Mouse (Mus musculus) R1 (cell line): ENCODE measurements at regions not wholly inside any gene's neighbourhood (a gene's known extent, or its start where the extent isn't known, plus 50 kb on each side); places are given as distances from the start of the nearest gene placed in this dataset.

Source experiments
- DNase-seq: peaks from one replicate; pipeline ENCODE4 v3.0.0-alpha.2; 2018; ENCODE audit warnings: low read depth, low spot score

DNA sequence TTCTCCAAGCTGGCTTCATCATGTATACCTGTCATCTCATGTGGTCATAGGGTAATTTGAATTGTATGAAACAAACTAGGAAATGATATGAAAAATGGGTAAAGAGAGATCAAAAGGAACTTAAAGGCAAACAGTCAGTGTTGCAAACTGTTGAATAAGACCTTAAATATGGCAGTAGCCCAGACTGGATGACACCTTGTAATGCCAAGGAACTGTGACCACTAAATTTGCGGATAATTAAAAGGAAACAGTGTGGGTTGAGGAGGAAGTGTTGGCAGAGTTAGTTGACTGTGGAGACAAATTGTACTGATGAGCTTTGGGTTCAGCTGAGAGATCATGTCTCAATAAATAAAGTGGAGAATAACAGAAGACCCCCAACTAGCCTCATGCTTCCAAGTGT lies 147.3 kb upstream of the Rasa1 start:
- no peak for DNase-seq

DNA sequence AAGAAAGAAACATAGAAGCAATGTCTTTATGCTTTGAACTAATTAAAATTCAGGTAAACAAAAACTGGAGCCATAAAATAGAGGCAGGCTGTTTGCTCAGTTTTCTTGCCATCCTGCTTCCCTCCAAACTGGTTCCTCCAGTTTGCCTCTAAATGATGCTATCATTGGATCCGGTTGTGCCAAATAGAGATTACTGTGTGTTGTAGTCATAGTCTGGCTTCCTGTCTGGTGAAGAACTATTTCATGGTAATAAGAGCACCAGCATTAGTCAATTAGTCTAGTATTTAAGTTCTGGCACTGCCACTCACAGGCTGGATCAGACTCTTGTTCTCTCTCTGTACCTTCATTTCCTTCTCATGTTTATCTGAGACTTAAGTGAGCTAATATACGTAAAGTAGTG lies 141.9 kb upstream of the Rasa1 start:
- no peak for DNase-seq

DNA sequence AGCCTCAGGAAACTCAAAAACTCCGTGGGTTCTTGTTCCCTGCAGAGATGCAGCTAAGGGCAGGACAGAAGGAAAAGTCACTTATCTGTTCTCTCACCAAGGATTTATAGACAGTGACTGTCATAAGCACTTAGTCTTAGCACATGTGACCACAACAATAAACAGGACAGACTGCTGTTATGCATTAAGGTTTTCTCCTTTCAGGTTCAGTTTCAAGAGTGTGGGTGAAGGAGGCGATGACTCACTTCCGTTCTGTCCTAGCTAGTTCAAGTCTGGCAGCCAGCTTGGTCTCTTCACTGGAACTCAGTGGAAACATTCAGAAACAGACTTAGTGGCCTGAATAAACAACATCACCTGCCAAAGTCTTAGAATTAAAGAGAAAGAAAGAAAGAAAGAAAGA lies 141.1 kb upstream of the Rasa1 start:
- no peak for DNase-seq

DNA sequence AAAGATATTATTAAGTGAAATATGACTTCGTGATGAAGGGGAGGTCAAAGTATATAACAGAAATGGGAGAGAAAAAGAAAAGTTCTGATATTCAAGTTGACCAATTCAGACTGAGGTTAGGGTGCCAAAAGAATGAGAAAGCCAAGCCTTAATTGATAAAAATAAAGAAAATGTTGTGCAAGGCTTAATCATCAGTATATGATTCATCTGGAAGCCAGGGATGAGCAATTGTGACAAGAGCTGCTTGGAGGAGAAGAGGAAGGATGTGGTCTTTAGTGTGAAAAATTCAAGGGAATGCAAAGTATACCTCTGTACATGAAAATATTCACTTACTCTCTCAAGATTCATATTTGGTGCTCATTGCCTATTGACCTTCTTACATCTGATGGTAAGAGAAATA lies 129.7 kb upstream of the Rasa1 start:
- DNase-seq: no peak

DNA sequence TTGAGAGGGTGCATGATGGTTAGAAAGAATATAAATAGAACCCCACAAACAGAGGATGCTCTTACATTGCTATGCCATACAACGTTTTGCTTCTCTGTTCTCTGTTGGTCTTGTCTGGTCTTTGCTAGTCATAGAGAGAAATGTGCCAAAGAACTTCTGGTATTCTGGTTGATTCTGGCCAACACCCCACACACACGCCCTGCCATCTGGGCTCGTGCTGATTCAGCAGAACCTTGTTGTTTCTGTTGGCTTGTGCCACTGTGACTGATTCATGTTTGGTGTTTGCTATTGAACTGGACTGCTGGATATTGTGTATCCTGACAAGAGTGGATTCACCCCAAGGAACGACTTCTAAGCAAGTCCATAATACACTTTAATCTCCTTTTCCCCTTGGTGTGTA lies 126.0 kb upstream of the Rasa1 start:
- no peak for DNase-seq

DNA sequence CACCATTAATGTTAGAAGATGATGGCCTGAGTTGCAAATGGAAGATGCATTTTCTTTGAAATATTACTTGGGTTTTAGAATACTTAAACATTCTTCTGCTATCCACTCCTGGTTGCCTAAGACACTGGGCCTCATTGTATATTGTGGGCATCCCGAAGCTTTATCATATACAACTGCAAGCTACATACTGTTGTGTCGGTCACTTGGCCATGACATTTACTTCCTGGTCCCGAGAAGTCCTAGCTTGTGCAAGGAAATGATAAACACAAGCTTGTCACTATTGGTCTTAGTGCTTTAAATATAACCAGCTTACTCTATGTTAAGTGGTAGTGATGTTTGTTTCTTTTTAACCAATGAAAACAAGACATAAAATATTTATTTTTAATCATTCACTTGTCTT lies 122.4 kb upstream of the Rasa1 start:
- no peak for DNase-seq

DNA sequence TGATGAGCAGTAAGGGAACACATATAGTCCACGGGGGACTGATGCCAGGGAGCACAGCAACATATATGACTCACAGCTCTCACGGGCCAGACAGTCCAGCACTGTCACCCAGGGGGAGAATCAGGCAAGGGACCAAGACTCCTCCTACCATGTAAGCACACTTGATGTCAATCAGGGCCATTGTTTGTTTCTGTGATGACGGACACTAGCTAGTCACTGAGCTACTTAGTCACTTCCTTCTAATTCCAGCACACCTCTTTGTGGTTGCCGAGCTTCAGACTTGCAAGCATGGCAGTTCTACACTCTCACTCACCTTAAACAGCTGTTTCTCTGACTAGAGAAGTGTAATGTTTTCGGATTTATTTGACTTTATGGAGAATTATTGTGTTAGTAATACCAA lies 109.9 kb upstream of the Rasa1 start:
- no peak for DNase-seq

DNA sequence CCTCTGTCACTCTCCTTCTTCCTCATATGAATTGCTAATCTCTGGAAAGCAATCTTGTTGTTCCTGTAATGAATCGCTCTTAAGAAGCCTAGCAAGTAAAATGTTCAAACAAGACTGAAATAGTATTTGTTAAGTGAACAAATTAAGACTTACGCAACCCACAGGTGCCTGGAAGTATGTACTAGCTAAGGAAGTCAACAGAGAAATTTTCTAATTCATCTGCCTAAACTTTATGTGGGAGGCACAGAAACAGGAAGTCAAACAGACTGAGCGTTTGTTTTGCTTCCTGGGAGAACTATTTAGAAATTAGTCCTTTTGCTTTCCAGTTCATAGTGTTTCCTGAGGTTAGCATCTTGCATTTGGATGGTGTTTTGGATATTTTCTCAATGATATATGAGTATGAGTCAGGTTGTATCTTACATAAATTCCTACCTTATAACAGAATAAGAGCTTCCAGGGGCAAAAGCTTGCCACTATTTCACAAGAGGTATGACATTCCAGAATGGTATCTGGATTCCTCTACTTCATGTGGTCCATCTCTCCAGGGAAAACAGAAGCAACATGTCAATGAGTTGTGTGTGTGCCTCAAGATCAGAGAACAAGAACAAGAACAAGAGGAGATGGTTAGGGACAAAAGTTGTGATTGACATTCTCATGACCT lies 87.5 kb upstream of the Rasa1 start:
- DNase-seq: no peak

DNA sequence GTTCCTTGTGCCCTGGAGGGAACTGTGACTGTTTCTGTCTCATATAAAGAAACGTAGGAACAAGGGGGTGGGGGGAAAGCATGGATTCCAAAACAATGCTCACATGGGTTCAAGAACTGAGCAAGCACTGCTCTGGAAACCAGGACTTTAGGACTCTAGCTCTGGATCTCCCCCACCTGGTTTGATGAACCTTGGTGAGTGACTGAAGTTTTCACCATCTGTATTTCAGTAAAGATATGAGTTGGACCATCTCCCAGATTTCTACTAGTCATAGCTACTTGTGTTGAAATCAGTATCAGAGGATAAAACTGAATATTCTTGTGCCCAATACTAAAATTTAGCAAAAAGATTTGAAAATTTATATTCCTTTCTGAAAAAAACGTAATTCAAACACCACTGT lies 70.7 kb upstream of the Rasa1 start:
- no peak for DNase-seq

DNA sequence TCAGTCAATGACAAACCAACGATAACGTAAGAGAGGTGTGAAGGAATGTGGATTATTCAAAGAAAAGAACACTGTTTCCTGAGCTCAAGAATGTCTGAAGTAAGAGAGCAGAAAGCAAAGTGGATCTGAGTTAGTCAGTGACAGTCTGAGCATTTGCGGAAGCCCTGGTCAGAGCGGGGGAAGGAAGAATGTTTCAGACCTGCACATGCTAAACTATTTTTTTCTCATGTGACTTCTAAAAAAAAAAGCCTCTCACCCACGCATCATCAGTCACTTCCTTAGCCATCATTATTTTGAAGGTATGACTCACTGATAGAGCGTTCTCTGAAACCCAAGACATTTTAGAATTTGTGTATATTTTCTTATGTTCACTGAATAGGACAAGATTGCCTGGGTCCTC lies 70.2 kb upstream of the Rasa1 start:
- no peak for DNase-seq

DNA sequence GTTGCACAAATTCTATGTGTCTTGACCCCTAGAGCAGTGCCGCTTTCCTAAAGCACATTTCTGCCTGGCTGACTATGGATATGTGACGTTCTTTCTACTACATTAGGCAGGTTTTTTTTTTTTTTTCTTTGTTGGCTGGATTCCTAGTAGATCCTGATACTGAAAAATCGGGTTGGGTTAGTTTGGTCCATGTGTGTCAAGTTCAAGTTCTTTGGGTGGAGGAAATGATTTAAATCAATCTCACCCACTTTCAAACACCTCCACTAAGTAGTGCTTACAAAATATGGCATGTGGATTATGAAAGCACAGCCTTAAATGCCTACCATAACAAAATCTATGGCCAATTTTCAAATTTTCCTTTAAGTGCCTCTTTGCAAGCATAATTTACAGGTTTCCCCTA lies 63.1 kb upstream of the Rasa1 start:
- DNase-seq: no peak
